Mouse (Mus musculus): ENCODE results near the gene Ciapin1.

Ciapin1 gene

DNA sequence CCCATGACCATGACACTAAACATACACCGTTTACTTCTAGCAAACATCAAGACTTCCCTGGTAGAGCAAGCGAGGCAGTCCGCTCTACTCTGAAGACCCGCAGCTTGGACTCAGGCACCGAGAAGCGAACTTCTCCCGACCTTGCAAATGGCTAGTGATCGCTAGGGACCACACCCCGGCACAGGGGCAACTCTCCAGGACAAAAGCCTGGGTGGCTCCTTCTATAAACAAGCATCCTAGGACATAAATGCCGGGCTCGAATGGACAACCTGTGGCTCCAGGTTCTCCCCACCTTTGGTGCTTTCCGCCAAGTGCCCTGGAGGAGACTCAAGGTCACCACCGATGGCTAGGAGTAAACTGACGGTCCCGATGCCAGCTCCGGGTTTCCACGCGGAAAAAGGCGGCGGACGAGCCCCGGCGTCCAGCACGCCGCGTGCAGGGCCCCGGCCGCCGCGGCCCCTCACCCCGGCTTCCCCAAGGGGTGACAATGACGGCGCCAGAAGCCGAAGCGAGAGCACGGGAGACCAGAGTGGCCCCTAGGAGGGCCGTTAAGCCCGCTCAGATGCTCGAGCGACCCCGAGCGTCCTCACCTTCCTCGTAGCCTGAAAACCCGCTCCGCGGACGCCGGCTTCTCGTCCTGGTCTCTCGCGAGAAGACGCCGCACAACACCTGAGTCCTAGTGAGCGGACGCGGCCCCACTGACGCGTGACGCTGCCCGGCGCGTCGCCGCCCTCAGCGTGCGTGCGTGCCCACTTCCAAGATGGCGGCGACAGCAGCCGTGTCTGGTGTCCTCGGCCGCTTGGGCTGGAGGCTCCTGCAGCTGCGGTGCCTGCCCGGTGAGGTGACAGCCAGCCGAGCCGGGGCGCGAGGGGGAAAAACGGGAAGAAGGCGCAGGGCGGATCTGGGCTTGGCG, at the start of gene Ciapin1, which contains the start of gene Coq9:
TSS of gene Ciapin1 (minus strand) at position 697 of the 913 bp plus-strand sequence.
TSS of gene Coq9 (plus strand) at position 660 of the 913 bp plus-strand sequence.
- DNase-seq = peak; percentile 96

DNA sequence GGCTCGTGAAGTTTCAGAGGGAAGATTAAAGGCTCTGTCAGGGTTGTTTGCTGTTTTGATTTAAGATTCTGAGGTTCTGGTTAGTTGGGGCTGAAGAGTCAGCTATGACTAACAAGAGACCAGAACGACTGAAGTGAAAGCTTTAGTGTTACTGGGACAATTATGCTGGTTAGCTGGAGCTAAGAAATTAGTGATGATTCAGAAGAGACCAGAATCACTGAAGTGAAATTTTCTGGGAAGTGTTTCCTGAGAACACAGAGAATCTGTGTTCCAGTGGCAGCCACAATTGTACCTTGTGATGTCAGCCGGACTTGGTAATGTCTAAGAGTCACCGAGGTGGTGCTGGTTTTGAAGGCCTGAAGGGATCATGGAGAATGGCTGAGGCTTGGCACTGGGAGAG, 42.6 kb upstream of the Ciapin1 start:
- no peak for DNase-seq

DNA sequence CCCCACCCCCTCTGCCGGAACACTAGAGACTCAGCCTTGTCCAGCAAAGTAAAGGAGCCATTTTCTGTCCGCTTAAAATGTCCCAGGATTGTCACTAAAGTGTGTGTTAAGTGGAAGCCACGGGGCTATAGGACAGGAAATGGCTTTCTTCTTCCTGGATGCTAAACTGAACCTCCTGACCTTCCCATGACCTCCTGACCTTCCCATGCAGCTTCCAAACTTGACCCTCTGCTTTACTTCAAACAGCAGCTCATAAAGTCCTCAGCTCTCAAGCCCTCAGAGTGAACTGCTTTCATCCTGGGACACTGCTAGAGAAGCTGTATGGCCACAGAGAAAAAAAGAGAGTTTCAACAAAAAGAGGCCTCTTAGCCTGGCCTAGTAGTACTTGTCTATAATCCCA, 38.7 kb upstream of the Ciapin1 start:
- no peak for DNase-seq

- DNase-seq = peak; percentile 89
Measured at GRCm38 (mm10) chr8:94876197-94876730, 38.1 kb upstream of the Ciapin1 start, which contains the start of gene Dok4. Gene Dok4 (minus strand): TSS chr8:94876330.

DNA sequence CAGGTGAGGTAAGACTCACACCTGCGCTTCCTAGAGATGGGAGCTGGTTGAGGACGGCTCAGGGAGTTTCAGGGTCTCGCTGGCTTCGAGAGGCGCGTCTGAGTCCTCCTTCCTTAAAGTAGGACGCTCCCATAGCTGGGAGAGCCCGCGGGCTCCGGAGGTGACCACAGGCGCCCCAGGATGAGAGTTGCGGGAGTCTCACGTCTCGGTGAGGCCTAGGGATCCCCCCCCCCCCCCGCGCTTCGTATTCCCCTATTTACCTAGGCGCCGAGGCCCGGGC, 37.7 kb upstream of the Ciapin1 start:
- no peak for DNase-seq

- no peak for DNase-seq
Measured at GRCm38 (mm10) chr8:94875096-94875870, 37.1 kb upstream of the Ciapin1 start.

GRCm38 (mm10) chr8:94874358-94874757, 36.2 kb upstream of the Ciapin1 start:
- peak; percentile 68 for DNase-seq

DNA sequence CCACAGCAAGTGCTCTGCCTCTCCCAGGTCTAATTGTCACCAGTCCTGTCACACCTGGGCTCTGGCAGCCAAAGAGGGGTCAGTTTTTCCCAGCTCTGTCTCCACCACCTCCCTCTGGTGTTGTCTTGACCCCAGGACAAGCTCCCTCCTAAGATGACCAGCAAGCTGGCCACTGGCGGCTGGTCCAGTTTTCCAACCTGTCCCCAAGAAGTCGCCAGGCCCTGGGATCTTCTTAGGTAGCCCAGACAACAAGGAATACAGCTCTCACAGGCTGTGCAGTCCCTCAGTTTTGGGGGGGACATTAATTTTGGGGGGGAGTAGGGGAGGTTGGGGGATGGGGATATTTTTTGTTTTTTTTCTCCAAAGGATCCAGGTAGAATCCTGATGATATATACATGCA, 34.4 kb upstream of the Ciapin1 start:
- no peak for DNase-seq

GRCm38 (mm10) chr8:94872156-94872555, 34.0 kb upstream of the Ciapin1 start:
- no peak for DNase-seq

GRCm38 (mm10) chr8:94871108-94871894, 33.1 kb upstream of the Ciapin1 start:
- peak; percentile 16 for DNase-seq

- DNase-seq = no peak
Measured at GRCm38 (mm10) chr8:94870474-94871107, 32.4 kb upstream of the Ciapin1 start.

DNA sequence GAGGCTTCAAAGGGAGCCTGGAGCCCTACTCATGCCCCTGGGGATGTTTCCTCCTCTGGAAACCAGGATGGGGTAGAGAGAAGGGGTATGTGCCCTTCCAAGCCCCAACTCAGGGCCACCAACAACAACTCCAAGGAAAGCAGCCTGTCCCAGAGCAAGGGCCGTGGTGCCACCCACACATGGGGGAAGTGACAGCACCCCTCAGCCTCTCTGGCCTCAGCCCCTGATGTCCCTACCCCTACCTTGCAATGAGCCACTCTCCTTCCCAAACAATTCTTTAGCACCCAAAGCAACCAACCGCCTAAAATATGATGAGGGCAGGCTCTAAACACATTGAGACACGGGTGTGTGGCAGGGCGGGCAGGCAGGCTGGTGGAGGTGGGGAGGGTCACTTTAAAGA, 31.8 kb upstream of the Ciapin1 start:
- DNase-seq = no peak

GRCm38 (mm10) chr8:94869146-94869545, 31.0 kb upstream of the Ciapin1 start:
- DNase-seq = no peak

GRCm38 (mm10) chr8:94866921-94867320, 28.8 kb upstream of the Ciapin1 start:
- no peak for DNase-seq

DNA sequence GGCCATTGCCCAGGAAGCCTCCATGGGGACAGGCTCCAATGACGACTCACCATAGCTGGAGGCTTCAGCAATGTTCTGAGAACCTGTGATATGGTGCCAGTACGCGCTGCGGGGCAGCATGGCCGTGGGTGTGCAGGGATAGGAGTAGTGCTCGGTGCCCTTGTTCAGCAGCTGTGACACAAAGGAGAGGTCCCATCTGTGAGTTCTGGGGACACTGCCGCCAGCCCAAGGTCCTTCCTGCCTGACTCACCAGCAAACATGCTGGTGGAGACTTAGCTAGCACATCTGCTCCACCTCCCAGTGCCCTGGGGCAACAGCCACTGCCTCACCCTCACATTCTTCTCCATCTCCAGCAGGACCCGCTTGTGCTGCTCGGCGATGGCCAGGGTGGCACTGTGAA, 27.1 kb upstream of the Ciapin1 start:
- no peak for DNase-seq

GRCm38 (mm10) chr8:94863897-94864673, 25.9 kb upstream of the Ciapin1 start:
- DNase-seq = no peak

- DNase-seq = no peak
Measured at GRCm38 (mm10) chr8:94862487-94863220, 24.5 kb upstream of the Ciapin1 start.

DNA sequence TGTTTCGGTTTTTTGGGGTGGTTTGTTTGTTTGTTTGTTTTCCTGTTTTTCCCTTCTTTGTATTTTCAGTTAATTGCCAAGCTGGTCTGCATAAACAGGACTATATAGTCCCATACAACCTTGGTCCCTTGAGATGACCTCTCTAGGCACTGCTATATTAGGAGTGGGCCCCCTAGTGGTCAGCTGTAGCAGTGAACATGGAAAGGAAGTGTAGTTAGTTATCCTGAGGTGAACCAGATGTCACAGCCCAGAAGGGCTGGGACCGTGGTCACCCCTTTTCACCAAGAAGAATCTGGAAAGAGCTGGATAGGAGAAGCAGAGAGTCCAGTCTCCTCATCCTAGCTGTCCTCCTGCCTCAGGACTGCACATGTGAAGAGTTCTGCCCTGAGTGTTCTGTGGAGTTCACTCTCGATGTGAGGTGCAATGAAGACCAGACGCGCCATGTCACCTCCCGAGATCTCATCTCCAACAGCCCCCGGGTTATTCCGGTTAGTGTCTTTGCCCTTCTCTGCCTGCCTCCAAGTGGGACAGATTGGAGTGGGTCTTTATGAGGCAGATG, 23.3 kb upstream of the Ciapin1 start:
- peak; percentile 63 for DNase-seq

- DNase-seq = peak; percentile 93
Measured at GRCm38 (mm10) chr8:94857346-94858173, 19.4 kb upstream of the Ciapin1 start, which contains the start of gene Polr2c. Gene Polr2c (plus strand): TSS chr8:94857450.

DNA sequence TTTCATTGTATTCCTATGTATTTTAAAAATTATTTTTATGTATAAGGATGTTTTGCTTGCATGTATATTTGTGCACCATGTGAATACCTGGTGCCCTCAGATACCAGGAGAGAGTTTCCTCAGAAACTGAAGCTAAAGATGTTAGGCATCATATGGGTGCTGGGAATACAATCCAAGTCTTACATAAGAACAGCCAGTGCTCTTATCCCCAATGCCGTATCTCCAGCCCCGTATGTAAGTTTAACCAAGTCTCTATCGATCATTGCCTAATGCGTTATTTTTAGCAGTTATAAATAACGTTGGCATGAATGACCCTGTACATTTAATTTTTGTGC, 18.8 kb upstream of the Ciapin1 start:
- no peak for DNase-seq
